Mouse (Mus musculus): ENCODE results near the gene Nrsn2. TPM values are rescaled to one million over a fixed set of nuclear protein-coding genes. Genes with fewer than 3 reads are reported as not detected.

The Nrsn2 gene
- total and polyA plus RNA-seq, 3 experiments, result not detected

DNA sequence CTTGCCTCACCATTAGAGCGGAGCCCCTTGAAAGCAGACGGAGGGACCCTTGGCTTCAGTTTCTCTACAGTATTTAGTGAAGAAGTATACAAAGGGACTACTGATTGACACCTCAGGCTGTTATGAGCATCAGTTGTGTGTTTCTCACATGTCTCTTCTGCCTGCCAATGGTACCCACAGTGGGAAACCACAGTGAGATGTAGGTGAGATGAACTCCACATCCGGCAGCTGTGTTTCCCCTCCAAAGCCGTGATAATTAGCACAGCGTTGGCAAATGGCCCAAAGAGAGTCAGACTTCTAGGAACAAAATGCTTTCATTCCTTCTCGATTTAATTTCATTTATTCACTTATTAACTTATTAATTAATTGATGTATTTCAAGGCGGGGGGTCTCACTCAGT, 4.3 kb downstream of the Nrsn2 start:
- Histone ChIP-seq H3K27me3 (ENCODE audit: insufficient read depth, low read length) (peaks cover 57% of the 10 kb centered on the region), H3K4me1 (ENCODE audit: insufficient read depth, low read depth, low read length) (peaks cover 22% of the 10 kb centered on the region), H3K36me3 (replicated peaks) (no peaks in the 10 kb centered on the region), H3K9me3 (replicated peaks) (no peaks in the 10 kb centered on the region), H3K4me3 (ENCODE audit: low read depth, low read length) (no peak overlapping the region)
- TF ChIP-seq TAL1 (conservative IDR thresholded peaks at IDR 0.05; ENCODE audit: low read depth, low read length) (no peak), POLR2AphosphoS5 (IDR thresholded peaks at IDR 0.05; ENCODE audit: insufficient replicate concordance, low read depth, low read length) (no peak), GATA2 (IDR thresholded peaks at IDR 0.05; ENCODE audit: borderline replicate concordance, low read depth, low read length) (no peak), GATA1 (IDR thresholded peaks at IDR 0.05; ENCODE audit: borderline replicate concordance, low read length) (no peak), CTCF (IDR thresholded peaks at IDR 0.05; ENCODE audit: low read depth, low read length) (no peak)
- ATAC-seq (ENCODE audit: extremely low read depth, insufficient number of reproducible peaks, low FRiP score, poor library complexity, severe bottlenecking) (no peak), DNase-seq (ENCODE audit: low spot score) (no peak)

DNA sequence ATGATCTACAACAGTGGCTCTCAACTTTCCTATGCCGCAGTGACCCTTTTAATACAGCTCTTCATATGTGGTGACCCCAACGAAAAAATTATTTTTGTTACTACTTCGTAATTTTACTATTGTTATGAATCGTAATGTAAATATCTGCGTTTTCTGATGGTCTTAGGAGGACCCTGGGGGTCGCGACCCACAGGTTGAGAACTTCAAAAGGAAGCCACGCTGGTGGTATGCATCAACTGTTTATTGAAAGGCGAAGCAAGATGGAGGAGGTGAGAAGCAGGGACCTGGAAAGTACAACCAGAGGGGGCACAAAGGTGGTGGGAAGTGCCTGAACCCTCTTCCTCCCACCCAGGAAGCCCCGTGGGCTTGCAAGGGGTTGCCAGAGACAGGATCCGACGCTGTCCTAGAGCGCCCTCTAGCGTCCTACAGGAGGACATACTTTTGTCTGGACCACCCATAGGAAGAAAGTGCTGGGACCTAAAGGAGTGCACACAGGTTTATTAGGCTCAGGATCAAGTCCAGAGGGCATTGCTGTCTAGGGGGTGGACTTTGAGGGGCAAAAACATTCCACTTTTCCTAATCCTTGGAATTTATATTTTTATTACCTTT, 7.8 kb downstream of the Nrsn2 start:
- Histone ChIP-seq H3K36me3 (replicated peaks) (no peaks in the 10 kb centered on the region), H3K4me1 (ENCODE audit: insufficient read depth, low read depth, low read length) (peaks cover 16% of the 10 kb centered on the region), H3K9me3 (replicated peaks) (no peaks in the 10 kb centered on the region), H3K4me3 (ENCODE audit: low read depth, low read length) (no peak overlapping the region; the same call in 1 of the 2 replicates), H3K27me3 (ENCODE audit: insufficient read depth, low read length) (peaks cover 39% of the 10 kb centered on the region)
- DNase-seq (ENCODE audit: low spot score), result peak; percentile 65
- TF ChIP-seq GATA2 (IDR thresholded peaks at IDR 0.05; ENCODE audit: borderline replicate concordance, low read depth, low read length) (no peak), CTCF (IDR thresholded peaks at IDR 0.05; ENCODE audit: low read depth, low read length) (peak; percentile 96), POLR2AphosphoS5 (IDR thresholded peaks at IDR 0.05; ENCODE audit: insufficient replicate concordance, low read depth, low read length) (no peak), TAL1 (conservative IDR thresholded peaks at IDR 0.05; ENCODE audit: low read depth, low read length) (no peak), GATA1 (IDR thresholded peaks at IDR 0.05; ENCODE audit: borderline replicate concordance, low read length) (no peak)
- 0 out of 2 replicates have a peak, but pooled peaks have one; percentile 23 for ATAC-seq (ENCODE audit: extremely low read depth, insufficient number of reproducible peaks, low FRiP score, poor library complexity, severe bottlenecking)

DNA sequence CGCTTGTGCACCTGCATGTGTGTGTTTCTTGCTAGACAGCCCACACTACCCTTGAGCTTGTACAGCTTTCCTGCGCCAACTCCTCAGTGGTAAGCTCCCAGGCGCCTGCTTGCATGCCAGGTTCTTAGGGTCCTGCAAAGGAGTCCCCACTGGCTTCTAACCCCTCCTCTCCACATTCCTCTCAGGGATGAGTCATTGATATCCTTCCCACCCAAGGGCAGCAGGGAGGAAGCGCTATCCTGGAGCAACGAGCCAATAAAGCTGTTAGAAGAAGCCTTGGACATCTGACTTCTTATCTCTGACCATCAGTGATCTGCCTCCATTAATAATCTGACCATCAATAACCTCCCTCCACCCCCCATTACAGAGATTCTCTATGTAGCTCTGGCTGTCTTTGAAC, 8.5 kb downstream of the Nrsn2 start:
- no peaks in the 10 kb centered on the region for H3K36me3 ChIP-seq (replicated peaks)
- H3K27me3 ChIP-seq (ENCODE audit: insufficient read depth, low read length), result peaks cover 39% of the 10 kb centered on the region
- no peak for DNase-seq (ENCODE audit: low spot score)
- peaks cover 23% of the 10 kb centered on the region for H3K4me1 ChIP-seq (ENCODE audit: insufficient read depth, low read depth, low read length)
- no peak for TF ChIP-seq GATA1 (IDR thresholded peaks at IDR 0.05; ENCODE audit: borderline replicate concordance, low read length)
- no peak for TF ChIP-seq GATA2 (IDR thresholded peaks at IDR 0.05; ENCODE audit: borderline replicate concordance, low read depth, low read length)
- TF ChIP-seq TAL1 (conservative IDR thresholded peaks at IDR 0.05; ENCODE audit: low read depth, low read length), result no peak
- TF ChIP-seq CTCF (IDR thresholded peaks at IDR 0.05; ENCODE audit: low read depth, low read length), result no peak
- TF ChIP-seq POLR2AphosphoS5 (IDR thresholded peaks at IDR 0.05; ENCODE audit: insufficient replicate concordance, low read depth, low read length), result no peak
- ATAC-seq (ENCODE audit: extremely low read depth, insufficient number of reproducible peaks, low FRiP score, poor library complexity, severe bottlenecking), result no peak
- H3K9me3 ChIP-seq (replicated peaks), result no peaks in the 10 kb centered on the region
- no peak overlapping the region for H3K4me3 ChIP-seq (ENCODE audit: low read depth, low read length)

DNA sequence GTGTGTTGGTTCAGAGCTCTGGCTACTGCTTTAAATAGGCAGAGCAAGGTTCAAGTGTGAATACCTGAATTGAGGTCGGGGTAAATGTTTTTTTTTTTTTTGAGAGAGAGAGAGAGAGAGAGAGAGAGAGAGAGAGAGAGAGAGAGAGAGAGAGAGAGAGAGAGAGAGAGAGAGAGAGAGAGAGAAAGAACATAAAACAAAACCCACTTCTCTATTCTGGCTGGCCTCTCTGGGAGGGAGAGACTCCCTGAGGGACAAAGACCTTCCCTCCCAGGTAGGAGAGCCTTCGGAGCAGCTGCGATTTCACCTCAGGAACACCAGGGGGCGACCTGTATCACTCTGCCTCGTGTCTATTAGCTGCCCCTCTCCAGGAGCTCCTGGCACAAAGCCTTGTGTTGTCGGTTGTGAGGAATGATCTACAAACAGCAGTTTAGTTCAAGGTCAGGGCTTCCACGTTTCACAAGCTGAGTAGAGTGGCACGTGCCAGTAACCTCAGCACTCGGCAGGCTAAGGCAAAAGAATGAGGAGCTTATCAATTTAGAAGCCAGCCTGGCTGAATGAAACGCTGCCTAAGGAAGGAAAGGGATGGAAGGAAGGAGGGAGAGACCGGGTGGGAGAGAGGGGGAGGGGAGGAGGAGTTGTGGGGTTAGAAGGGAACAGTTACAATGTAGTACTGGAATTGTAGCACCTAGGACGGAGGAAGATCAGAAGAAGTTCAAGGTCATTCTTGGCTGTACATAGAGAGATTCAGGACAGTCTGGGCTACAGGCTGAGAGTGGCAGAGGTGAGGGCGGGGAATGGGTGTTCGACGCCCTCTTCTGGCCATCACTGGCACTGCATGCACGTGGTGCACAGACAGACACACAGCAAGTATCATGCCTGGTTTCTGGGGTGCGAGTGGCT, 12.9 kb downstream of the Nrsn2 start:
- Histone ChIP-seq H3K36me3 (replicated peaks) (peaks cover 2% of the 10 kb centered on the region), H3K9me3 (replicated peaks) (peaks cover 4% of the 10 kb centered on the region), H3K4me3 (ENCODE audit: low read depth, low read length) (peak overlapping the region; percentile 2; the same call in 1 of the 2 replicates), H3K27me3 (ENCODE audit: insufficient read depth, low read length) (peaks cover 22% of the 10 kb centered on the region), H3K4me1 (ENCODE audit: insufficient read depth, low read depth, low read length) (peaks cover 44% of the 10 kb centered on the region)
- TF ChIP-seq TAL1 (conservative IDR thresholded peaks at IDR 0.05; ENCODE audit: low read depth, low read length) (no peak), GATA2 (IDR thresholded peaks at IDR 0.05; ENCODE audit: borderline replicate concordance, low read depth, low read length) (no peak), CTCF (IDR thresholded peaks at IDR 0.05; ENCODE audit: low read depth, low read length) (peak; percentile 97)
- DNase-seq (ENCODE audit: low spot score) (peak; percentile 85), ATAC-seq (ENCODE audit: extremely low read depth, insufficient number of reproducible peaks, low FRiP score, poor library complexity, severe bottlenecking) (peak; percentile 71)

DNA sequence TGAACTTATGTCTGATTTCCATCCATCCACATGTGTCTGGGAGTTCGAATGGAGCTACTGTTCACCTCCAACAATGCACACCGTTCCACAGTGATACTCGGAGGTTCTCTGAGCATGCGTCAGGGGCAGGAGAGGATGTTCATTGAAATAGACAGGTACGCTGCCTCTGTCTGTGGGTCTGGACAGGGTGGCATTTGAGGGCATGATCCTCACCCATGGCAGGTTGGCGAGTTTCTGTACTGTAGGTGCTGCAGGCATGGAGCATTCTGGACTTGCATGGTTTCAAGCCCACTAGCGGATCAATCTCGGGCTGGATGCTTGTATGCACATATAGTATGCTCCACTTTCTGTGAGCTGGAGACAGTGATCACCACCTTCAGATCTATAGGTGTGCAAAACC, 15.2 kb downstream of the Nrsn2 start:
- peaks cover 47% of the 10 kb centered on the region for H3K4me1 ChIP-seq (ENCODE audit: insufficient read depth, low read depth, low read length)
- no peak for TF ChIP-seq TAL1 (conservative IDR thresholded peaks at IDR 0.05; ENCODE audit: low read depth, low read length)
- no peak for TF ChIP-seq CTCF (IDR thresholded peaks at IDR 0.05; ENCODE audit: low read depth, low read length)
- DNase-seq (ENCODE audit: low spot score) (no peak), ATAC-seq (ENCODE audit: extremely low read depth, insufficient number of reproducible peaks, low FRiP score, poor library complexity, severe bottlenecking) (no peak)
- peaks cover 9% of the 10 kb centered on the region; the same call in 1 of the 2 replicates for H3K27me3 ChIP-seq (ENCODE audit: insufficient read depth, low read length)
- H3K36me3 ChIP-seq (replicated peaks), result peaks cover 12% of the 10 kb centered on the region
- peaks cover 4% of the 10 kb centered on the region for H3K9me3 ChIP-seq (replicated peaks)
- H3K4me3 ChIP-seq (ENCODE audit: low read depth, low read length), result no peak overlapping the region

DNA sequence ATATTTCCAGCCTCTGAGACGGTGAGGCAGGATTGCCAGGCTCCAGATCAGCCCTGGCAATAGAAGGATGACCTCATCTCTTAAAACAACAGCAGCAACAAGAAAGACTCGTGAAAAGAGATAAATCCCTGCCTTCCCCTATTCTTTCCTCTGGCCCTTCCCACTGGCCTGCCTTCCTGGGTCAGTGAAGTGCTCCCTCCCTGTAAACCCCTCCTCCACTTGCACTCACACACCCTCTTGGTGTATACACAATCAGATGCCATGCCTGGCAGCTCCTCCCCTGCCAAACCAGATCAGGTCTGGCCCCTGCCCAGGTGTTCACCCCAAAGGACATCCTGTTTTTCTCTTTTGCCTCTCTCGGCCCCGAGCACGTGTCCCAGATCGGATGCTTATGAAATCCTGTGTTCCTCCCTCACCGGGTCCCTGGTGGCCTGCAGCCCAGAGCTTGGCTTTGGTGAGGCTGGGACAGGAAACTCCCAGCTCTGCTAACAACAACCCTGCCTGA, 16.1 kb downstream of the Nrsn2 start:
- no peak for TF ChIP-seq GATA1 (IDR thresholded peaks at IDR 0.05; ENCODE audit: borderline replicate concordance, low read length)
- TF ChIP-seq GATA2 (IDR thresholded peaks at IDR 0.05; ENCODE audit: borderline replicate concordance, low read depth, low read length), result no peak
- no peak for TF ChIP-seq TAL1 (conservative IDR thresholded peaks at IDR 0.05; ENCODE audit: low read depth, low read length)
- no peak for TF ChIP-seq CTCF (IDR thresholded peaks at IDR 0.05; ENCODE audit: low read depth, low read length)
- no peak for TF ChIP-seq POLR2AphosphoS5 (IDR thresholded peaks at IDR 0.05; ENCODE audit: insufficient replicate concordance, low read depth, low read length)
- no peak for ATAC-seq (ENCODE audit: extremely low read depth, insufficient number of reproducible peaks, low FRiP score, poor library complexity, severe bottlenecking)
- Histone ChIP-seq H3K4me3 (ENCODE audit: low read depth, low read length) (no peak overlapping the region), H3K4me1 (ENCODE audit: insufficient read depth, low read depth, low read length) (peaks cover 49% of the 10 kb centered on the region), H3K27me3 (ENCODE audit: insufficient read depth, low read length) (peaks cover 6% of the 10 kb centered on the region; the same call in 1 of the 2 replicates), H3K9me3 (replicated peaks) (peaks cover 4% of the 10 kb centered on the region), H3K36me3 (replicated peaks) (peaks cover 15% of the 10 kb centered on the region)
- DNase-seq (ENCODE audit: low spot score), result no peak
